Mouse (Mus musculus): ENCODE measurements at regions not wholly inside any gene's neighbourhood (a gene's known extent, or its start where the extent isn't known, plus 50 kb on each side); places are given as distances from the start of the nearest gene placed in this dataset.

DNA sequence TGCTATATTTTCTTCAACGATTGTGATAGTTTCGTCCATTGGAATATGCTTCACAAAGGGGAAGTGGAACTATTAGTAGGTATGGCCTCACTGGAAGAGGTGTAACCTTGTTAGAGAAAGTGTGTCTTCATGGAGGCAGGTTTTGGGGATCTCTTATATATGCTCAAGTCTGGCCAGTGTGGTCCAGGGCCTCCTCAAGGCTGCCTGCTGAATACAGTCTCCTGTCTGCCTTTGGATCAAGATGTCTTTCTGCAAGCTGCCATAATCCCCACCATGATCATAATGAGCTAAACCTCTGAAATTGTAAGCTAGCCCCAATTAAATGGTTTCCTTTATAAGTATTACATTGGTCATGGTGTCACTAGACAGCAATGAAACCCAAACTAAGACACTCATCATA lies 384.3 kb downstream of the Btbd3 start:
- no peak for DNase-seq

DNA sequence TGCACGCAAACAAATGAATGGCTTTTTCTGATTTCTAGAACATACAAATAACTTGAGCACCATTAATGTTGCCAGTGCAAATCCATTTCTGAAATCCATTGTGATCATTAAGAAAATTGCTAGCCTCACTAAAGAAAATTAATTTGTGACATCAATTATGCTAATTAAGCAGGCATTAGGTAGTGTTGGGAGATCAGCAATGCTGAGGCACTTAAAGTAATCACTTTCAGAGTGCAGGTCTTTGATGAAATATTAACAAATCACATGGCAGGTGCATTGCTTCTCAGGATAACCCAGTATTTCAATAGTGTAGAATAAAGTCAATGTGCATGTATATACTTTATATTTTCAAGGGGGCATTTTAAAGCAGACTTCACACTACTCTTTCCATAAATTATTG lies 385.0 kb downstream of the Btbd3 start:
- DNase-seq, result no peak

DNA sequence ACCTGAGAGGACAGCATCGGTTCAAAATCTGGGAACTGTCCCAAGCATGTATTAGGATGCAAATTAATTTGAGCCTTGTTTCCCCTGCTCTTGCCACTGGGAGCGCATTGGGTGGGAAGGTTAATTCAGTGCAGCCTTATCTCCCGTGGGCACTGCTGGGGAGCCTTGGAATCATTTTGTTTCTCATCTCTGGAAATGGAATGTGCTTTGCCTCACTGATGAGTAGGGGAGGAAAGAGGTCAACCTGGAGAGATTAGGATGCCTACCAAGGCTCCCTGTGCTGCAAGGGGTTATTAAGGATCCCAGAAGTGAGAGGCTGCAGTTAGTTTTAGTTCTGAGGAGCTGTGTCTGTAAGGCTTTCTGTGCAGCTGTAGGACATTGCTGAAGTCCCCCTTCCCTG lies 392.3 kb downstream of the Btbd3 start:
- peak; percentile 33 to 40 for DNase-seq

DNA sequence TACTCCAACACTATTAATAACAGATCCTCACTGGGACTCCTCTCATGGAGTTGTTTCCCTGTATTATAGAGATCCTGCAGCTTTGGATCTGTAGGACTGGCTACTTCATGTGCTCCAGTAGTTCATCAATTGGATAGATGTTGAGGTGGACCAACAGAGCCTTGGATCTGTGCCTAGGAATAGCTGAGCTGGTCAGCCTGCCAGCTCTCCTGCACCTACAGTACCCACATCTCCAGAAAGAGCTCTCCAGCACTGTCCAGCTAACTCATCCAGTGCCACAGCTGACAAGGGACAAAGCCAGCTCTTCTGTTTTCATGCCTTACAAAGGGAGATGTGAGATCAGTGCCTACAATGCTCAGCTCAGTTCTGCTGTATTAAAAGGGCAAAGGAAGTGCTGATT lies 403.0 kb downstream of the Btbd3 start:
- DNase-seq, result peak; percentile 59 to 63

DNA sequence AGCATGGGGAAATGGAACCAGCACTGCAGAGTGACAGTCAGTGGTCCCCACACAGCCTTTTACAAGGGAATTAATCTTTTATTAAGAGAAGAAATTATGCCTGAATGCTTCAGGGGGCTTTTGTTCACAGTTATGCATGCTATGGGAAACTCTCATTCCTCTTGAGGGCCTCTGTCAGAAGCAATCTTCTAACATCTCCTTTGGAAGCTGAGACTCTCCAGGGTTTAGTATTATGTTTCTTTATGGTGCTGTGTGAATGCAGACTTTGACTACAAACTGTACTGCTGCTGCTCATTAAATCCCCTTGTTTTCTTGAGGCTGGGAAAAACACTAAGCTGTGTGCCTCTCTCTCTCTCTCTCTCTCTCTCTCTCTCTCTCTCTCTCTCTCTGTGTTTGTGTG lies 413.9 kb downstream of the Btbd3 start:
- DNase-seq, result no peak

DNA sequence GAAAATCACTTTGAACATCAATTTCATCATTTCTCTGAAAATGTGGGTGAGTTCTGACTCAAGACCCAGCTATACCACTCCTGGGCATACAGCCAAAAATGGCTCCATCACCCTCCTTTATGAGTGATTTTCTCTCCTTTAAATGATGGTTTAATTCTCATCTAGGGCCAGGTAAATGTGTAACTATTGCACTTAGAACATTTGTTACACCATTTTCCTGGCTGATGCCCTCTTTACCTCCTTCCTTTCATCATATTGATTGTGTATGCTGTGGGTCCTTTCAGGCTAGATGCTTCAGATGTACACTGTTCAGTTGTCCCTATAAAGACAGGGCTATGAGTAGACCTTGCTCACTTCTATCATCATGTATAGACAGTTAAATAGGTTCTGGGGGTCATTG lies 418.4 kb downstream of the Btbd3 start:
- DNase-seq, result no peak

DNA sequence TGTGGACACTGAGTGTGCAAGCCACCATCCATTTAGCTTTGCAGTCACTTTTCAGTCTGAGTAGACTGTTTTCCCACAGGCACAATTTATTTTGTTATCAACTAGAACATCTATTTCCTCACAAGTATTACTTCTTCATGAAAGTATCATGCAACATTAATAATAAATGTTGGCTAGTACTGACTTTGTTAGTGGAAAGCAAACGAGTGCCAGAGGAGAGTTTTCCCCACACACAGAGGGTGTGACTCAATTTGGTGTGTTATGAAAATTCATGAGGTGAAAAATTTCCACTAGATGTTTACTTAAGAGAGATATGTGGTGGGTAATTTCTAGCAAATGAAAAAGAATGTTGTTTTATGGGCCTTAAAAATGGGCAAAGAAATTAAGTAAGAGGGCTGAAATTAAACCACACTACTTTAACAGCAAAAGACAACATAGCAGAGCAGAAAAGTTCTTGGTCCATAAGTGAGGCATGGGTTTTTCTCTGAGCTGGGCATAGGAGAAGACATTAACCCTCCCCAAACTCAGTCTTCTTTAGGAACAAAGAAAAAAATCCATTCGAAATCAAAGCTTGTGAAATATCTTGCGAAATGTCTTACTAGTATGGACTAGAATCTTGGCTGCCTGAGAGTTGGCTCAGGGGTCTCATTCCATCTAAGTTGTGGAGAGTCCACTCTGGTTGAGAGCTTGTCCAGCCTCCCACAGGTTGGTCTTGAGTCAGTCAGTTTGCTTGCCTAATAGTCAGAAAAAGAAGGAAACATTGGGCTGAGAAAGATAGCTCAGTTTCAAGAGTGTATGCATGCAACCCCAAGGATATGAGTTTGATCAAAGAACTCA lies 419.1 kb downstream of the Btbd3 start:
- DNase-seq, result no peak

DNA sequence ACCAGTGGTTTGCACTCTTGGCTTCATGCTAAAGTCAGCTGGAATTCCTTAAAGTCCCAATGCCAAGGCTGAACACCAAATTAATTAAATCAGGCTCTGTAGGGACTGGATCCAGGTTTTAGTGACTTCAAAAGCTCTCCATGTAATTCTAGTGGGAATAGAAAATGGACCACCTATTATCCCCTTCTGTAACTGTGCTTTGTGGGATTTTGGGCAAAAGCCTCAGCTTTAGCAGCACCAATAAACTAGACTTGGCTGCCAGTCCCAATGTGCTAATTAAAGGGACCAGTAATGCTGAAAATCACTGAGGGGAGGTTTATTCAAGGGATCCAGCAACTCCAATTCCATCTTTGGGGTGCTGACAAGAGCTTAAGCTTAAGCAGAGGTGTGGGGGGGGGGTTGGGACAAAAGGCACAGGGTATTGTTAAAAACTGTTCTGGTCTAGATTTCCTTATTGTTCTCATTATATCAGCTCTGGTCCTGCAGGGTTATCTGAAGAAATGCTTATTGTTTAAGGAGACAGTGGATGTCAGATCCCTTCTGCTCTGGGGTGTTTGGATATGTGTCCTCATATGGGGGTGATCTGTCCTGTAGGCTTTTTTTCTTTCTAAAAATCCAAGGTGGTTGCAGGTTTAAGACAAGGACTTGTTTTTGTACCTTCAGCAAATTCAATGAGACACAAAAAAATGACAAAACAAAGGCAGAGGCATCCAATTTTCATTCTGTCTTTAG lies 431.9 kb downstream of the Btbd3 start:
- peak in 1 of 2 experiments; percentile 4 for DNase-seq

DNA sequence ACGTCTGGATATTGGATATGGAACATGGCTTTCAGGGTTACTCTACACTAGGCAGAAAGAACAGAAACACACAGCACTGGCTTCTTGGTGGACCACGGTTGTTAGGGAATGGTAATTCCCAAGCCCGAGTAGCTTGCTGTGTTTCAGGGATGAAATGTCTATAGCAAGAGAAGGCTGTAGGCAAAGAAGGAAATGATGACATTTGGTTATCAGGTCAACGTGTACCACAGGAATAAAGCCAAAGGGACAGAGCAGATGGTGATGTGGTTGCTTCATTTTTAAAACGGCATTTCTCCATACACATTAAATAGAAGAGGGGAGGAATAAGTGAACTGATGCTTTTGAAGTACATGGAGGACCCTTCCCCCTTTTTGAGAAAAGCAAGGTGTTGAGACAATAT lies 433.1 kb downstream of the Btbd3 start:
- DNase-seq, result no peak

DNA sequence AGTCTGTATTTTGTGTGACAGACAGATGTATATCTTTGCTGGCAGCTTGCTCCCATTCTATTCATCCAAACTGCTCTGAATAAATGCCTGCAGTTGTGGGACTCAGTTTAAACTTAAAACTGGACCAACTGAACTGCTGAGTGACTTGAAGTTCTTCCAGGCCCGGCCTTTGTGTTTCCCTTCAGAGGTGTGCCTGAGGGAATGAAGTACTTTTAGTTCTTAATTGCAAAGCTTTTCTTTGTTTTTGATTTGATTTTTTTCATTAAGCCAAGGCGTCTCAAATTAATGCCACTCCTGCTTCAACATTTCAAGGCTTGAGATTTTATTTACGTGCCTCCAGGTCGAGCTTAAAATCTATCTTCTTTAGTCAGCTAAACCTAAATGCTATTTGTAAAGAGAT lies 446.4 kb downstream of the Btbd3 start:
- no peak for DNase-seq

DNA sequence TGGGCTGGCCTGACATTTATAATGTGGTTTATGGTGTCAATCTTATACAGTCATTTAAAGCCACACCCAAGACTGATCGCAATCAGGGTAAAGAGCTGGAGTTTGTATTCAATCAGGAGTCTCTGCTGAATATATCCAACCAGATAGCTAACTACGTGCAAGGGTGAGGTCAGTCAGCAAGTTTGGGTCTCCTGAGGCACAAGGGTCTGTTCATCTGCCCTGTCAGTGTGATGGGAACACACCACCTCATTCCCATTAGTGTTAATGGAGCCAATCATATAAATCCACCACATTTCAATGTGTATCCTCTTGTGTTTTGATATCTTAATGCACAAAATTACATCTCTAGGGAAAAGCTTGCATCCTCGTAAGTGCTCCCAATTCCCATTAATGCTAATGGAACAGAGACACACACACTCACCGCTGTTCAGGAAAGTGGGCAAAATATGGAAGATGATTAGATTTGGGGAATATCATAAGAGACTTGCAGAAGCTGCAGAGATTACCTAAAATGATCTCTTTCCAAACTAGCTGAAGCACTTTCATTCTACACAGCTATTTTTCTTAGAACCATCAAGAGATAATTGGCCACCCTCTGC lies 447.7 kb downstream of the Btbd3 start:
- DNase-seq, result no peak

DNA sequence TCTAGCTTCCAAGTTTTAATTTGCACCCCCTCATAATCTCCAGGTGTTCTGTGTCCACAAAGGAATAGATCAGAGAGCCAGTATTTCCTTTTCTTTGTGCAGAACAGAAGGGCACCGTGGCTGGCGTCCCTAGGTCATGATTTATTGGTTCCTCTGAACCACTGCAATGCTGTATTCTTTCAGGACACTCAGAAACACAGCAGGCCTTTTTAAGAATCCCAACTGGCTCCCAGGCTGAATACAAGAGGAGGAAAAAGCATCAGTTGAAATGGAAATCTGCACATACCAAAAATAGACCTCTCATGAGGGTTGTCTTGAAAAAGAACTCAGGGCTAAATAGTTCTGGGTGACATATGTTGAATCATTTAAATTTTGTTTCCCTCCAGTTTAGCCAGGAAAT lies 452.4 kb downstream of the Btbd3 start:
- no peak for DNase-seq

DNA sequence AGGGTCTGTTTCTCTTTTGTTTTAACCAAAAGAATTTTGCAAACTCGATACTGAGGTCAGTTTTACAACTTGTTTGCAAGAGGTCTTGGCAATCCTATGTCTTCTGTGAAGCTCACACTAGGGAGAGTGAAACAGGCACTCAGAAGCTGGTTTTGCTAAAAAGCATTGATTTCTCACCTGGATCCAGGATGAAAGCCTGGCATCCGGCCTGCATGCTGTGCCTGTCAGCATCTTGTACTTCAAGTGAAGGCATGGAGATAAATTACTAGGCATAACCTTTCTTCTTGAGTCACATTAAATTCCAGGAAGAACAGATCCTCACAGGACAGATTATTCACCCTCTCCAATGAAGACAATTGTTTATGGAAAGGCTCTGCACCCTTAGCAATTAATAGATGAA lies 477.5 kb downstream of the Btbd3 start:
- peak; percentile 42 to 62 for DNase-seq

DNA sequence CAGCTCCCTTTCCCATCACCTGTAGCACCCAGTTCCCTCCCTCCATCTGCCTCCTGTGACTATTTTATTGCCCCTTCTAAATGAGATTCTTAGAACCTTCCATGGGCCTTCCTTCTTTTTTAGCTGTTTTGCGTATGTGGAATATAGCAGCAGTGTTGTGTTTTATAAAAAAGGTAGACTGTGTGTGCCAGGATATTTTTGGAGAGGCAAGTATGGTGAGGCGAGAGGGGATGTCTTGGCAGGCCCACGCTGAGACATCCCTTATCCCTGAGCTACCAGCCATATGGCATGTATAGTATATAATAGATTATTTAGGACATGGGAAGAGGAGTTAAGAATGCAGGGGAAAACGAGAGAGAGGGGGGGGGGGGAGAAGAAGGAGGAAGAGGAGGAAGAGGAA lies 488.4 kb downstream of the Btbd3 start:
- no peak for DNase-seq

DNA sequence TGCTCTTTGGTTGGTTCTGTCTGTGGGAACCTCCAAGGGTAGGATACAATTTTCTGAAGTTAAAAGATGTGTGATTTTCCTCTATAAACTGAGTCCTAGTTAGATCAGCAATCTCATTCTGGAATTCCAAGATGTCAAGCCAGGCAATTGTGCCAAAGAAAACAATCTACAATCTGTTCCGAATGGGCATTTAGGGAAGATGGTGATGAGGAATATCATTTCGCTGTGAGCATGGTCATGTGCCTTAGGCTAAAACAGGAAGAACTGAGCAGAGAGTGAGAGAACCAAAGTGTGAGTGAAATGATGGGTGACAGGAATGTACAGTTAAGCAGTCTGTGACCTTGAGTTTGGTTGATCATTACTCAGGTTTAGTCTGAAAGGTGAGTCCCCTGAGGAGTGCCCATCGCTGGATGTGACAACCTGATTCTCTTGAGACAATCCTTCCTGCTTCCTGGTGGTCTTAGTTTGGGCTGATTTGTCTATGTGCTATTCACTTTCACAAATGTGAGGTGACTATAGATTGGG lies 504.1 kb downstream of the Btbd3 start:
- no peak for DNase-seq

DNA sequence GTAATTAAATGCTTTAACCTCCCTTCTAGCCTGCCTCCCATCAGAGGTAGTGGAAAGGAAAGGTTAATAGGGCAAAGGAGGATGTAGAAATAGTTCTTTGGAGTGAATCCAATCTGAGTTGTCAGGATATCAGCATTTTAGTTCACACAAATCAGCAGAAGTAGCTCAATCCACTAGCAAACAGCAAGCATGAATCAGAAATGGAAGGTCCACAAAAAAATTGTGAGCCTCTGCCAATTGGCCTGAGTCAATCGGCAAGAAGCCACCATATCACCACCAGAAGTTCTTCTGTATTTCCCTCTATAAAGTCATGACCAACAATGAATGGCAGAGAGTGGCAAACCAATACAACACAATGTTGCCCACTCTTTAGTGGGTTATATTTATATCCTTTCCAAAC lies 505.0 kb downstream of the Btbd3 start:
- peak; percentile 19 to 21 for DNase-seq

DNA sequence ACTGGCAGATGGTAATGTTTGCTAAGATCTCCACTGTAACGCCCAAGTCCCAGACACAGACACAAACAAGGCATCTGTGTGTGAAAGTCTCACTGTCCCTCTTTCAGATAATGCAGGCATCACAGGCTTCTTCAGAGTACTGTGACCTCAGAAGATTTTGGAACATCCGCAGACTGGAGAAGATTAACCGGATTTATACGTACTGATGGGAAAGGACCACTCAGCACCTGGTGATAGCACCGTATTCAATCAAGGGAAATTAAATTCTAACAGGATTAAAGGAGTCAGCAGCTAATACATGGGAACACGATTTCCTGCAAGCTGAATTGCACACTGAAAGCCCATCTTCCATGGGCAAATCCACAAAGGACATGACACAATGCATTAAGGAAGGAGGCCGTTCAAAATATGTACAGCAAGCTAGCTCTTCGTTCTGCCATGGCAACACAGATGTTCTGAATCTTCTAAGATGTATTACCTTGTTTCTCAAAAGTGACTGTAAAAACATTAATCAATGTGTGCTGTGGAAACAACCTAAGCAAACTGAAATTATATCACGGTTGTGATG lies 510.0 kb downstream of the Btbd3 start:
- DNase-seq, result no peak

DNA sequence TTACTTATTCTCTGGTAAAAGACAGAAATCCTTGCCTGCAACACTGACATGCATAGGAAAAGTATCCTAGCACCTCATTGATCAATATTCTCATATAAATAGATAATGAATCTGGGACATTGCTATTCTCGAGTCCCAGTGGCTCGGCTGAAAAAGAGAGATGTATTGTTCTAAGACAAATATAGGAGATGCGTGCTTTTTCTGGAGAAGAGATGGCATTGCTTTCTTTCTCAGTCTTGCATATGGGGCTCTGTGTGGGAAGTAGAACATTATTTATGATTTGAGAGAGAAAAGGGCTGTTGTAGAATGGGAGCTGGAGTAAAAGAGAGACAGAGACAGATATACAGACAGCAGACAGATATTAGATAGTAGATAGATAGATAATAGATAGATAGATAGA lies 527.4 kb downstream of the Btbd3 start:
- no peak for DNase-seq

DNA sequence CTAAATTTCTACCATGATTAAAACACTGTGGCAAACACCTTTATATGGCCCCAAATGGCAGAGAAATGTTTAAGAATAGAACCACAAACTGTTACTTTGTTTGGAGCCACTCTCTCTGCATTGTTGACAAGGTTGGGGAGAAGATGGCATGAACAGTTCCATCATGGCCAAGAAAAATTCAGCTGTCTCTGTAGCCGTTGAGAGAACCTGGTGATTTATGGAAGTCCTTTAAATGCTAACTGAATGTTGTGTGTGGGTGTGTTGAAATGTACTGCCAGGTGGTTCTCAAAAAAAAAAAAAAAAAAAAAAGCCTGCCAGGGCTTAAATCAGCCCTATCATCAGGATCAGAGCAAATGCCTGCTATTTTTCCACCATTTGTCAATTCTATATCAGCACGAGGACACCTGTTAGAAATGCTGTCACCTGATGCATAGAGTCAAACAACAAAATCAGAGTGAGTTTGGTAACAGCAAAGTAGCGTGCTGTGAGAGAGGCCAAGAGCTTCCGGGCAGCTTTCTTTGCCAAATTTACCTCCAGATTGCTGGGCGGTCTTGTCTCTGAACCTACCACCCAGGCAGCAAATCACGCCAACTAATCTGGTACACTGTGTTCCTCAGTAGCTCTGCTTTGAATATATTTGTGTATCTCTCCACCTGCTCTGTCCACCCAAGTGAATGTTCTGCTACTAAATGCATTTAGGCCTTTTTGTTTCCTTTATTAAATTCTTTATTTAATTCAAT lies 536.5 kb downstream of the Btbd3 start:
- peak; percentile 46 to 60 for DNase-seq

DNA sequence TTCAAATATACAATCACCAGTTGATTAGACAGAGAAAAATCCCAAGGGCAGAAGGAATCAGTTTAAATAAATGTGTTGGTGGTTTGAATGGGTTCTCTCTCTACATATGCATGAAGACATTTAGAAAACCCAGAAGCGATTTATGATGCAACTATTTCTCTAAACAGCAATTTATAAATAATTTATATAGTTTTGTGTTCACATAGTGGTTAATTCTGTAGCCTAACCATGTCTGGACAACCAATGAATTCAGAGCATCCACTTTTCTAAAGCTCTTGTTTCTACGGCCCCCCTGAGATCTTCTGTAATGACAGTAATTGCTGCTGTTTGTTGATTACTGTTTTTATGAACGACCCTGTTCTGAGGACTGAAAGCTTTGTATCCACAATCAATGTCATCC lies 549.8 kb downstream of the Btbd3 start:
- no peak for DNase-seq

DNA sequence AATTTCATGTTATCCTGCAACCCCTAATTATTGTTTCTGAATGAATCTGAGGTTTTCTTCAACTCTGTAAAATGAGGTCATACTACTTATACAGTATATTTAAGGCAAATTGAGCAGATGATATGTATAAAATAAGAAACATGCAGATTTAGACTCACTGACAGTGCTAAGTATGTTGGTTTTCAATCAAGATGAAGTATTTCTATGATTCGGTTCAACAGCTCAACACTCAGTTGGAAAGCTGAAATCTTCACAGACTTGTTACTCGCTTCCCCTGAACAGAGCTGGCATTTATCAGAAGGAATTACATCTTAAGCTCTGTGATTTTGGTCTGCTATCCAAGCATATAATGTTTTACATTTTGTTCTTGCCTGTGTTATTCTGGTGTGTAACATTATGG lies 553.4 kb downstream of the Btbd3 start:
- no peak for DNase-seq

DNA sequence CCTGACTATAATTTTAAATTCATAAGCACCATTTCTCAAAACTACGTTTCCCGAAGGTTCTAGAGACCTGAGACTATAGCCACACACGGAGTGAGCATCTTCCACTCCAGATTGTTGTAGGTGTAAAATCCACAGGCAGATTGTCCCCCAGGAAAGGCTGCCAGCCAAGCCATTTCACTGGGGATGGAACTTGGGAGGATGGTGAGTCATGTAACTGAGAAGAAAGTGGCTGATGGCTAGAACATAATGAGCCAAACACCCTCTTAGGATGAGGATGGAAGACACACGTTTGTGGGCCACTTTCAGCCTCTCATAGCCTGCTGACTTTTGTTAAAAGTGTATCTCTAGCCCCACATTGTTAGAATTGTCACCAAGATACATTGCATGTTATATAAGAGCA lies 564.1 kb downstream of the Btbd3 start:
- peak; percentile 17 to 34 for DNase-seq

DNA sequence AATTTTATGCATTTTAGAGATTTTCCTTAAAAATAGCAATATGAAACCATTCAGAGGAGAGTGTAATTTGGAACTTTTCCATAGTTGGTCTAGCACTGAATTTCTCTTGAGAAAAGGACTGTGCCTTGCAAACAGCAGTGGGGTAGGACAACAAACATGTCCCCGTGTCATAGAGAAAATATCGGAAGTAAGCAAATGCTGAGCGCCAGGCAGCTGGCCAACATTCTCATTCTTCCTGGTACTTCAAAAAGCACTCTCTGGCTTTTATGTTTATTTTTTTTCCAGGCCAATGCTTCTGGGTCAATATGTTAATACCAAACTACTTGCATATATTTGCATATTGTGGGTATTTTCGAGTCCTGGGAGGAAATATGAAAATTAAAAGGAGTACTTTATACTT lies 568.5 kb downstream of the Btbd3 start:
- DNase-seq, result peak; percentile 23 to 40
